Mouse (Mus musculus) stomach, postnatal 0 days (tissue): ENCODE data around the gene BC034090.

Experiments
- CTCF ChIP-seq: IDR thresholded peaks from 2 replicates; pipeline ENCODE4 v1.5.1; 2016; ENCODE audit warnings: antibody characterized with exemption, low read depth, mild to moderate bottlenecking, moderate library complexity
- EP300 ChIP-seq: optimal IDR thresholded peaks from 2 replicates; pipeline ENCODE3; 2016; ENCODE audit warnings: antibody characterized with exemption

GRCm38 (mm10) chr1:155251596-155251995 lies 7.4 kb upstream of the BC034090 start:
- TF ChIP-seq CTCF (no peak), EP300 (no peak)
